Mouse (Mus musculus) brain, embryonic 14.5 days (tissue): ENCODE data around the gene Cphx2.
"Not testable (repeated sequence)": the region's sequence is repeated elsewhere in the genome, so short reads cannot be mapped to it uniquely, and the experiment has no call there.

ENCODE experiments used
- CTCF ChIP-seq: fragments of 200-500 bp; IDR thresholded peaks from 2 replicates; pipeline ENCODE4 v1.5.1; 2012; ENCODE audit warnings: inconsistent platforms, mild to moderate bottlenecking, moderate library complexity, borderline replicate concordance; ENCODE audit not compliant: insufficient read depth, insufficient read length; ENCODE audit errors: extremely low read depth
- POLR2A ChIP-seq: fragments of 200-500 bp; IDR thresholded peaks from 2 replicates; pipeline ENCODE4 v1.6.1; 2012; ENCODE audit warnings: mild to moderate bottlenecking, inconsistent platforms, borderline replicate concordance; ENCODE audit not compliant: poor library complexity, insufficient read depth, insufficient read length, severe bottlenecking; ENCODE audit errors: extremely low read depth

DNA sequence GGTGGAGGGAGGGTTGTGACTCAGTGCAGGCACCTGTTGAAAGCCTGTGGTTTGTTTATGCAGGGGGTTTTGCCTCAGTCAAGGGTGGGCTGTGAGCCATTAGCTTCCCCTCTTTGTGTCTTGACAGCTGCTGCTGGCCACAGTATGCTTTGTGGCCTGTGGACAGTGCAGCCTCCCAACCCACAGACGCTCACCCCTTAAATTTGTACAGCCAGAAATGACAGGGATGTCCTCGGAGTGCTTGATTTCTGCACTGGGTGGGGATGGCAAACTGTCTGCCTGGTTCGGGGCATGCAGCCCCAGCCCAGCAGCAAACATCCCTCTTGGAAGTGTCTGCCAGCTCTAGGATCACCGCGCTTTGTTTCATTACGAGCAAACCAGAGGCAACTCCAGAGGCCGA is 36.8 kb downstream of the Cphx2 start, which contains the start of gene Duxbl2:
- TF ChIP-seq POLR2A, CTCF: not testable (repeated sequence)
